Mouse (Mus musculus) retina, embryonic 14.5 days (tissue): Measurements from ENCODE around the gene Sprr2e.

Source experiments
- DNase-seq: peaks from one replicate; pipeline ENCODE4 v3.0.0-alpha.2; 2015; ENCODE audit warnings: low spot score

Sprr2e gene

DNA sequence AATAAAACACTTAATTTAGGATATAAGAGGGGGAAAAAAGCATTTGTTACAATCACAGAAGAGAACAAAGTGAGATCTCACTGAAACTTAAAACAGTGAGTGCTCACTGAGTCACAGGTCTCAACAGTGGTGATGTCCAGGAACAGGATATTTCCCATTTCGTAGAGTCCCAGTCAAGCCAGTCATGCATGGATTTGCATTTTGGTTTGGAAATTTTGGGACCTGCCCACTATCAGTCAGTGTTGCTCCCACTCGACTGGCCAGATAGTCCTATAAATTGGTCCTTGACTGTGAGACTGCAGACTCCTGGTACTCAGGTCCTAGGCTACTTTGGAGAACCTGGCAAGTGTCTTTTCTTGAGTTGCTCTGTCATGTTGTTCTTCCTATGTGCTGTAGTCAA is at the start of gene Sprr2e:
Gene Sprr2e (plus strand): TSS at position 301 of the 400 bp plus-strand sequence.
- DNase-seq: no peak

GRCm38 (mm10) chr3:92307406-92307805 is 44.5 kb upstream of the Sprr2e start:
- DNase-seq: no peak

GRCm38 (mm10) chr3:92316320-92316719 is 35.6 kb upstream of the Sprr2e start, which contains the start of gene Sprr2b:
Gene Sprr2b, plus strand, starts transcription at chr3:92316620.
- no peak for DNase-seq

DNA sequence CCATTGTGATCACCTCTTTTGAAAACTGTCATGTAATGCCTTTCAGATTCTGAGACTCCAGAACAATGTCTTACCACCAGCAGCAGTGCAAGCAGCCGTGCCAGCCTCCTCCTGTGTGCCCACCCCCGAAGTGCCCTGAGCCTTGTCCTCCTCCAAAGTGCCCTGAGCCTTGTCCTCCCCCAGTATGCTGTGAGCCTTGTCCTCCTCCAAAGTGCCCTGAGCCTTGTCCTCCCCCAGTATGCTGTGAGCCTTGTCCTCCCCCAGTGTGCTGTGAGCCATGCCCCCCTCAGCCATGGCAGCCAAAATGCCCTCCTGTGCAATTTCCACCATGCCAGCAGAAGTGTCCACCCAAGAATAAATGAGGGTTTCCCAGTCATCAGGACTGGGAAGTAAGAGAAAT is 34.6 kb upstream of the Sprr2e start:
- no peak for DNase-seq

GRCm38 (mm10) chr3:92336278-92336677 is 15.7 kb upstream of the Sprr2e start:
- DNase-seq: no peak

DNA sequence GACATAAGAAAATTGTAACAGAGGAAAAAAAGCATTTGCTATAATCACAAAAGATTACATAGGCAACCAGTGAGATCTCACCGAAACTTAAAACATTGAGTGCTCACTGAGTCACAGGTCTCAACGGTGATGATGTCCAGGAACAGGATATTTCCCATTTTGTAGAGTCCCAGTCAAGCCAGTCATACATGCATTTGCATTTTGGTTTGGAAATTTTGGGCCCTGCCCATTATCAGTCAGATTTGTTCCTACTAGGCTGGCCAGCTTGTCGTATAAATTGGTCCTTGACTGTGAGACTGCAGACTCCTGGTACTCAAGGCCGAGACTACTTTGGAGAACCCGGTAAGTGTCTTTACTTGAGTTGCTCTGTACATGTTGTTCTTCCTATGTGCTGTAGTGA is 13.1 kb upstream of the Sprr2e start, which contains the start of gene Sprr2d:
Gene Sprr2d (plus strand): TSS at position 301 of the 400 bp plus-strand sequence.
- DNase-seq: no peak

DNA sequence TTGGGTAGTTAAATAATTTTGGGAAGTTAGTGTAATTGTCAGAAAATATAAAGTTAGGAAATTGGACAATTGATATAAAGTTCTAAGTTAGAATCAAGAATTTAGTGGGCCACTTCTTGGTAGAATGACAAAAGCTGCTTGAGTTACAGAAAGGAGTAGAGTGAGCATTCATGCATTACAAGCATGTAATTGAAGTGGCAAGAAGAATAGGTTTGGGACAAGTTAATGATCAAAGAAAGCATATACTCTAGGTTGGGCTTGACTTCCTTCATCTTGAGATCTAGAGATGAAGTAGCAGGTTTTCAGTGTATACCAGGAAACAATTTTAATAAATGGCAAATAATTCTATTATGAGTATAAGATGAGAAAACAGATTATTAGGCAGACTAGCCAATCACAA is 9.7 kb downstream of the Sprr2e start:
- no peak for DNase-seq

DNA sequence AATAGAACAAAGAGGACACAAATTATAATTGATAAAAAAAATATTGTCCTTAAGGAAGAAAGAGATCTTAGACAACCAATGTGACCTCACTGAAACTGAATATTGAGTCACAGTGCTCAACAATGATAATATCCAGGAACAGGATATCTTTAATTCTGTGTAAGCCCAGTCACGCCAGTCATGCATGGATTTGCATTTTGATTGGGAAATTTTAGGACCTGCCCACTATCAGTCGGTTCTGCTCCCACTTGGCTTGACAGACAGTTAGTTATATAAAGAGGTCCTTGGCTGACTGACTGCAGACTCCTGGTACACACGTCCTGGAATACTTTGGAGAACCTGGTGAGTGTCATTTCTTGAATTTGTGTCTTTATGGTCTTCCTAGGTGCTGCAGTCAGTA is 12.9 kb downstream of the Sprr2e start, which contains the start of gene Sprr2f:
Gene Sprr2f (plus strand): TSS at position 301 of the 400 bp plus-strand sequence.
- no peak for DNase-seq

GRCm38 (mm10) chr3:92373613-92374012 is 21.7 kb downstream of the Sprr2e start:
- no peak for DNase-seq

DNA sequence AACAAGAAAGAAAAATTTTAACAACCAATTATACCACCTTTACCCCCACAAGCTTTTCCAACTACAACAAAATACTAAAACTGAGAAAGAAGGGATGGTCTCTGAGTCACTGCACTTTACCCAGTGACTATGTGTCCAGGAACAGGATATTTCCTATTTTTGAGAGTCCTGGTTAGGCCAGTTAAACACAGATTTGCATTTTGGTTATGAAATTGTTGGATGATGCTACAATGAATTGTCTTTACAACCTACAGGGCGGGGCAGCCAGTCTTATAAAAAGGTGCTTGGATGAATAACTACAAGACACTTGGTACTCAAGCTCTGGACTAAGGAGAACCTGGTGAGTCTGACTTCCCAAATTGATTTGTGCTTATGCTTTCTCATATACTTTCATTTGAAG is 33.4 kb downstream of the Sprr2e start, which contains the start of gene Sprr2h:
Gene Sprr2h (plus strand): TSS at position 301 of the 400 bp plus-strand sequence.
- no peak for DNase-seq

GRCm38 (mm10) chr3:92394301-92394700 is 42.4 kb downstream of the Sprr2e start:
- DNase-seq: peak; percentile 2
